Mouse (Mus musculus): ENCODE measurements around the gene Nav2.

The Nav2 gene

DNA sequence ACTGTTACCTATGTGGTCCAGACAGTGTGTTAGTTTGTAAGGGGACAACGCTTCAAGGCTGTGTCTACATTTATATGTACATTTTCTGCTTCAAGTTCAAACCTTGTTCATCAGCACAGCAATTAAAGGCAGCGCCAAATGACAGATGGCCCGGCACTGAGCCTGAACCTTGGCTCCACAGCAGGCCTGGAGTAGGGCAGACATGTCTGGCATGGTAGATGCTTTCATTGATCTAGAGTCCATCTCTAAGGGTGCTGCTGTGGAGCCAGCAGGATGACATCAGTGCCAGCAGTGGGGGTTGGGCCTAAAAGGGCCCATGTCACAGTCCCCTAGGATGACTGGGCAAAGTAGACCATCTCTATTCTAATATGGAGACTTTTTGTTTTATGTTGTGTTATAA lies 186.0 kb downstream of the Nav2 start:
- DNase-seq (ENCODE audit: low spot score), result no peak

DNA sequence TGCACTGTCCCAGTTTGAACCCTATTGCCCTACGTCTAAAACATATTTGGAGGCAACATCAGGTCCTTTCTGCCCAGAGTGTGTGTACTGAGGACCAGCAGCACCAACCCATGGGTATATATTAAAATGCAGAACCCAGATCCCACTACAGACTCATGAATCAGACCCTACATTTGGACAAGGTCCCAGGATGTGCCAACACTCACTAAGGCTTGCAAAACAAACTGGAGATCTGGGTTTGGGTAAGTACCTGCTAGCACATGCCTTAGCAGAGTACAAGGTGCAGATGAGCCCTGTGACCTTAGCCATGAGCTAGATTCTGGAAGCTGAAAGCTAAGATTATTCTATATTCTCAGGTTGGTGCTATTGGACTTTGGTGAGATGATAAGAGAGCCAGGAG lies 192.8 kb downstream of the Nav2 start:
- no peak for DNase-seq (ENCODE audit: low spot score)

DNA sequence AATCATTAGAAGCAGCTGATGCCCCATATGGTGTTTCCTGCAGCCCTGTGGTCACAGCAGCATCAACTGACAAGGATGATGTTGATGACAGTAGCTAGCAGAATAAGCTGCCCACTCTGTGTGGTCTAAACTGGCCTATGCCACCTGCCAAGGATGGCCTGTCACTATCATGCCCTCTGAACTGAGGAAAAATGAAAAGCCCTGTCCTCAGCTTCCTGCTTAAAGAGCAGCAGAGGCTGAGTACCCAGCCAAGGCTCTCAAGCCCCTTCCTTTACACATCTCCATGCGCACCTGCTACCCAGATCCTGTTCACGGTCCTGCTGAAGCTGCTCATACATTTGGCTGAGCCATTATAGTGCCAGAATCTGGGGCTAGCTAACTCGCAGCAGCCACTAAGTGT lies 193.7 kb downstream of the Nav2 start:
- no peak for DNase-seq (ENCODE audit: low spot score)

GRCm38 (mm10) chr7:49104376-49104775 lies 195.9 kb downstream of the Nav2 start:
- no peak for DNase-seq (ENCODE audit: low spot score)

DNA sequence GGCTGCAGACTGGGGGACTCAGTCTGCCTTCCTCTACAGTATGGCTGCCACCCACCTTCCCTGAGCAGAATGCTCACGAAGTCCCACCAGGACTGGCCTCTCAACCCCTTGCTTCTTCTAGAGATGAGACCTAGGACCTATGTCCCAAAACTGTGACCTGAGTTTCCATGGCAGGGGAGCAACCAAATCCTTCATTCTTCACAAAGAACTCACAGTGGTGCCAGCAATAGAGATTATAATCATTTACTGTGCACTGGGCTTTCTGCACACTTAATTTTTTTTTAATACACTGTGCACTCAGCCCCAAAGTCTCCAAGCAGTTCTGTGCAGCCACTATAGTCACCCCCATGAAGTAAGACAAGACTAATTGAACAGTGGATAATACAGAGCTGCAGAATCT lies 196.3 kb downstream of the Nav2 start:
- DNase-seq (ENCODE audit: low spot score), result no peak

GRCm38 (mm10) chr7:49105501-49105900 lies 197.0 kb downstream of the Nav2 start:
- no peak for DNase-seq (ENCODE audit: low spot score)

- no peak for DNase-seq (ENCODE audit: low spot score)
These were observed 199.6 kb downstream of the Nav2 start for GRCm38 (mm10) chr7:49108076-49108475.

DNA sequence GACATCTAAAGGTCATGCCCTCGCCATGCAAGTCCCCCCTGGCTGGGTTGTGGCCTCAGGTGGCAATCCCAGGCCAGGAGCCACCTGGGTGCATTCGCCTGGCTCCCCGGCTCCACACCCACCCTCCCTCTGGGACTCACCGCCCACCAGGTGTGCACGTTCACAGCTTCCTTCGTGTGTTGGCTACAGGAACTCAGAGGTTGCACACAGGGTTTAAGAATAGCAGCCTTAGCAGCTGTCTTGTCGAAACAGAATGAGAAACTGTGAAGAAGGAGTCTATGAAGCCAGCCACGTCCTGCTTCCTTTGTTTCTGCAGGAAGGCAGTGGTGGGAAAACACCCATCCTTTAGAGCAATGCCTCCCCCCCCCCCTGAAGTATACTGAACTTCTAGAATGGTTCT lies 210.5 kb downstream of the Nav2 start:
- no peak for DNase-seq (ENCODE audit: low spot score)

GRCm38 (mm10) chr7:49119794-49120487 lies 211.4 kb downstream of the Nav2 start:
- DNase-seq (ENCODE audit: low spot score), result no peak

- DNase-seq (ENCODE audit: low spot score), result no peak
These were observed 212.0 kb downstream of the Nav2 start for GRCm38 (mm10) chr7:49120488-49120864.

DNA sequence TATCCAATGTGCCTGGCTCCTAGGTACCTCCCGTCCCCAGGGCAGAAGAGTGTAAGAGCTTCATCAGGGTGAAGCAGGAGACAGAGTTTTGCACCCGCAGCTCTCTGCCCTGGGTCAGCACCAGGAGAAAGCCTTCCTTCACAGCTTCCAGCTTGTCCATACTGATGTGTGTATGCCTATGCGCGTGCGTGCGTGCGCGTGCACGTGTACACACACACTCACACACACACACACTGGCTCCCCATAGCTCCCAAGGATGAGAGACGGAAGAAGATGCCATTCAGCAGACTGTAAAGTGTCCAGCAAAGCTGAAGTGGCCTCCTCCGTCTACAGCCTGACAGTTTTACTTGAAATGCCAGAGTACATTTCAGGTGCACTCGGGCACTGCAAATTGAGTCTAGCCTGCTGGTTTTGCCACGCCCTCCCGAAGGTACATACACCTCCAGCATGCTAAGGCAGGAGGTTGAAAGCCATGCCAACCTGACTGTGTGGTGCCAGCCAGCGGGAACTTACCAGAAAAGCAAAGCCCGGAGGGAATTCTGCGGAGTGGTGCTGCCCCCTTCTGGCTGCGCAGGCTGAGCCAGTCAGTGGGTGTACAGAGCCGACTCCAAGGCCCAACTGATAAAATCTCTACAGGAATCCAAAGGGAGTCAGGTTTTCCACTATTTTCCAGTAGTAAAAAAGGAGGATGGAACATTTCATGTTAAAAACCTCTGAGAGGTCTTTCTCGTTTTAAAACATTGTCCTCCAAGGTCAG lies 212.6 kb downstream of the Nav2 start:
- peak; percentile 94 for DNase-seq (ENCODE audit: low spot score)

DNA sequence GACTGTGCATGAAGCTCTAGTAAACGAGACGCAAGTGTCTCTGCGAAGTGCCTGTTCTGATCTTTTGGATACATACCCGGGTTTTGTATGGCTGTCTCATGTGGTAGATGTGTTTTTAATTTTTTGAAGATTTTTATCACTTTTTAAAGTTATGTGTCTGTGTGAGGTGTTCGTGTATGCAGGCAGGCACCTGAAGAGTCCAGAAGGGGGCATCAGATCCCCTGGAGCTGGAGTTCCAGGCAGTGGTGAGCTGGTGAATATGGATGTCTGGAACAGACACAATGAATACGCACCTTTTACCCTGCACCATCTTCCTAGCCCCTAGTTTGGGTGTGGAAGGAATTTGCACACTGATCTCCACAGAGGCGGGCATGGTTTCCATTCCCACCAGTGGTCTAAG lies 214.0 kb downstream of the Nav2 start:
- DNase-seq (ENCODE audit: low spot score), result no peak

GRCm38 (mm10) chr7:49125545-49125944 lies 217.0 kb downstream of the Nav2 start:
- DNase-seq (ENCODE audit: low spot score), result peak; percentile 81

GRCm38 (mm10) chr7:49128224-49128623 lies 219.7 kb downstream of the Nav2 start:
- no peak for DNase-seq (ENCODE audit: low spot score)

DNA sequence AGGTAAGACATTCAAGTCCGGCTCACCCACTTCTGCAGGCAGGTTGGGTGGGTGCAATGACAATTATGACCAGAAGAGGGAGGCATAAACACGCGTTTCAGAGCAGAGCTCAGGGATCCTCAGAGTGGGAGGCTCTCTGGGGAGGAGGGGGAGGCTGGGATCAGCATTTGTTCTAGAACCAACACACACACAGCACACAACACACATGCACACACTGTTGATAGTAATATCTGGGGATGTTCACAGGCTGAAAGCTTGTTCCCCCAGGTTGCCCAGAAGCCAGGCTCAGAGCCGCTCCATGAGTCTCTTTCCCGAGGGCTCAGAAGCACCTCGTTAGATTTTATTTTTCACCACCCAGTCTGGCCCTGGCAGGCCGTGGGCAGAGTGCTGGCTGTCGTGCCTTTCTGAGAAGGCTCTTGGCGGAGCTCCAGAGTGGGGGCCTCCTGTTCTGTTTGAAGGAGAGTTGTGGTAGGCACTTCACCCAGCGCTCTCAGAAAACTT lies 224.4 kb downstream of the Nav2 start:
- DNase-seq (ENCODE audit: low spot score), result peak; percentile 86

GRCm38 (mm10) chr7:49134396-49134795 lies 225.9 kb downstream of the Nav2 start:
- no peak for DNase-seq (ENCODE audit: low spot score)

DNA sequence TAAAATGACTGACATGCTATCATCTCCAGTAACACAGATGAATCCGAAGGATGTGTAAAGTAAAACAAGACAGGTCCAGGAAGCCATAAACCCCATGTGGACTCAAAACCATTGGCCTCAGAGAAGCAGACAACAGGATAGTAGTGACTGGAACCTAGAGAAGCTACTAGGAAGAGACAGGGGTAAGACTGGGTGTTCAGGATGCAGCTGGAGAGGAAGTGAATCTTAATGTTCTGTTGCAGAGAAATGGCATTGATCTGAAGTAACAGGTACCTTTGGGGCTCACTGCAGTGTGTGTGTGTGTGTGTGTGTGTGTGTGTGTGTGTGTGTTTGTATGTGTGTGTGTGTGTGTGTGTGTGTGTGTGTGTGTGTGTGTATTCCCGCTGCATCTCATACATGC lies 231.2 kb downstream of the Nav2 start:
- no peak for DNase-seq (ENCODE audit: low spot score)

- no peak for DNase-seq (ENCODE audit: low spot score)
These were observed 235.4 kb downstream of the Nav2 start for GRCm38 (mm10) chr7:49143966-49144365.

- DNase-seq (ENCODE audit: low spot score), result no peak
These were observed 237.5 kb downstream of the Nav2 start for GRCm38 (mm10) chr7:49145749-49146670.

- DNase-seq (ENCODE audit: low spot score), result no peak
These were observed 243.8 kb downstream of the Nav2 start for GRCm38 (mm10) chr7:49152297-49152696.

GRCm38 (mm10) chr7:49152713-49153112 lies 244.2 kb downstream of the Nav2 start:
- DNase-seq (ENCODE audit: low spot score), result no peak

- no peak for DNase-seq (ENCODE audit: low spot score)
These were observed 250.3 kb downstream of the Nav2 start for GRCm38 (mm10) chr7:49158641-49159381.
